ENCODE assay signal across 11 mouse cellular contexts in the genomic region with DNA sequence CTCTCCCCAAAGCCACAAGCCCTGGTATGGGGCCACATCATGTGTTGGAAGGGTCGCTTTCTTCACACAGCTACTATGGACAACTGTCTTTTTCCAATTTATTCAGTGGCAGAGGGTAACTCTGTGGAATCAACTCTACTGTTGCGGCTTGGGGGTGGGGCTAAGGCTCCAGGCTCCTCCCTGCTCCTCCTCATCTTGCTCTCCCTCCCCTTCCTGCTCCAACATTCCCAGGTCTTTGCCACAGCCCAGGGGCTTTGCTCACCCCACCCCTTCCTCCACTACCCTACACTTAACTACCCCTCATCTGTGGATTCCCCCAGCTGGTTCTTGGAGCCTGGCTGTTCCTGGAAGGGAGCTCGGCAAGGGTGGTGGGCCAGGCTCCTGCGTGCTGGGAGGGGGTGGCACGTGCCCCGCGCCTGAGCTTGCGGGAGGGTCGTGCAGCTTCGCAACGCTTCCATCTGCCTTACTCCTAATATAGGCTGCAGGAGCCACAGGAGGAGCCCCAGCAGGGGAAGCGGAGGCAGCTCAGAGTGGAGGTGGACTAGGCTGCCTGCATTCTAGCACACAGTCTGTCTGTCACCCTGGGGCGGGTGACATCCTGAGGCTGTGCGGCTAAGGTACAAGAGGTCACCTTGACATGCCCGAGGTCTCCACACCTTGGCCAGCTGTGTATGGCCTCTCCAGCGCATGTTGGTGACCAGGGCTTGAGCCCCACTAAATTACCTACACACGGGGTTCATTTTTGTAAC.
DNase-seq lines count a peak whose midpoint lies in the region; ATAC-seq and TF ChIP-seq lines count a peak whose summit lies in the region.
"Had no signal": no experiment of that assay in that cellular context is flagged by ENCODE, and none has a peak within 500 bp of the region (broad histone marks: within the 10 kb centered on the region; RNA-seq: fewer than 3 reads in every experiment).

No protein-coding gene starts in this region.

- intact Hi-C loops in heart, postnatal 14 days (cut with DNase I), result no loop called here

- H3K36me3 ChIP-seq in heart, embryonic 13.5 days, result no peaks in the 10 kb centered on the region
- no peaks in the 10 kb centered on the region for H3K36me3 ChIP-seq in midbrain, embryonic 11.5 days (ENCODE audit: control insufficient read depth, insufficient read depth, low read length)
- H3K36me3 ChIP-seq in midbrain, postnatal 0 days (ENCODE audit: insufficient read depth, low read length), result no peaks in the 10 kb centered on the region
- H3K36me3 ChIP-seq in intestine, embryonic 16.5 days (ENCODE audit: control insufficient read depth, insufficient read depth, low read length), result no peaks in the 10 kb centered on the region
- H3K36me3 ChIP-seq in stomach, postnatal 0 days (ENCODE audit: control insufficient read depth, insufficient read depth, low read length), result no peaks in the 10 kb centered on the region

- H3K9ac ChIP-seq in heart, embryonic 13.5 days, result no peak overlapping the region
- no peak overlapping the region for H3K9ac ChIP-seq in midbrain, embryonic 11.5 days (ENCODE audit: low read length)
- no peak overlapping the region for H3K9ac ChIP-seq in midbrain, postnatal 0 days (replicated peaks; ENCODE audit: low read length, poor library complexity, severe bottlenecking)
- H3K9ac ChIP-seq in intestine, embryonic 16.5 days (ENCODE audit: low read depth, low read length), result no peak overlapping the region
- no peak overlapping the region for H3K9ac ChIP-seq in stomach, postnatal 0 days (ENCODE audit: low read length)

- peak overlapping the region; percentile 35; the same call in 1 of the 2 replicates for H3K4me2 ChIP-seq in heart, embryonic 13.5 days
- 0 out of 2 replicates have a peak overlapping the region, but pooled peaks have one; percentile 2 for H3K4me2 ChIP-seq in midbrain, embryonic 11.5 days
- no peak overlapping the region; the same call in 1 of the 2 replicates for H3K4me2 ChIP-seq in midbrain, postnatal 0 days (ENCODE audit: low read depth, low read length, poor library complexity, severe bottlenecking)
- no peak overlapping the region for H3K4me2 ChIP-seq in intestine, embryonic 16.5 days (ENCODE audit: low read depth, low read length)
- H3K4me2 ChIP-seq in stomach, postnatal 0 days (replicated peaks; ENCODE audit: low read depth), result no peak overlapping the region

- ATAC-seq in heart, embryonic 13.5 days (ENCODE audit: extremely low read depth, insufficient number of reproducible peaks, low FRiP score, low TSS enrichment), result no peak
- ATAC-seq in midbrain, embryonic 11.5 days (ENCODE audit: low FRiP score), result no peak
- no peak for ATAC-seq in midbrain, postnatal 0 days (ENCODE audit: low FRiP score)
- ATAC-seq in intestine, embryonic 16.5 days, result peak; percentile 17; the same call in 1 of the 2 replicates
- ATAC-seq in stomach, postnatal 0 days (ENCODE audit: low FRiP score, low TSS enrichment), result 0 out of 2 replicates have a peak, but pooled peaks have one; percentile 11

- TF ChIP-seq CTCF in midbrain, postnatal 0 days (IDR thresholded peaks at IDR 0.05), result no peak
- no peak for TF ChIP-seq CTCF in stomach, postnatal 0 days (IDR thresholded peaks at IDR 0.05; ENCODE audit: low read depth)

- peaks cover 14% of the 10 kb centered on the region for H3K4me1 ChIP-seq in heart, embryonic 13.5 days
- 0 out of 2 replicates have a peak, but pooled peaks cover 4% of the 10 kb centered on the region for H3K4me1 ChIP-seq in midbrain, embryonic 11.5 days (ENCODE audit: control insufficient read depth, insufficient read depth, low read length)
- peaks cover 11% of the 10 kb centered on the region; the same call in 1 of the 2 replicates for H3K4me1 ChIP-seq in midbrain, postnatal 0 days (ENCODE audit: insufficient read depth, low read length)
- peaks cover 13% of the 10 kb centered on the region for H3K4me1 ChIP-seq in intestine, embryonic 16.5 days (ENCODE audit: control insufficient read depth, insufficient read depth, low read length)
- H3K4me1 ChIP-seq in stomach, postnatal 0 days (replicated peaks; ENCODE audit: control insufficient read depth, insufficient read depth), result no peaks in the 10 kb centered on the region

- H3K27ac ChIP-seq in heart, embryonic 13.5 days (replicated peaks), result no peak overlapping the region
- no peak overlapping the region for H3K27ac ChIP-seq in midbrain, embryonic 11.5 days (ENCODE audit: low read depth, low read length)
- H3K27ac ChIP-seq in midbrain, postnatal 0 days (ENCODE audit: low read depth, low read length), result no peak overlapping the region
- no peak overlapping the region for H3K27ac ChIP-seq in intestine, embryonic 16.5 days (ENCODE audit: low read length)
- no peak overlapping the region for H3K27ac ChIP-seq in stomach, postnatal 0 days (replicated peaks)
- H3K27ac ChIP-seq: layer of hippocampus, adult 2 months had no signal

- TF ChIP-seq EP300 in stomach, postnatal 0 days (optimal IDR thresholded peaks at IDR 0.05), result no peak

- 26% methylated on average over 17 of the region's 17 CpGs for WGBS in heart, embryonic 13.5 days
- WGBS in midbrain, embryonic 11.5 days, result 34% methylated on average over 17 of the region's 17 CpGs
- WGBS in midbrain, postnatal 0 days, result 39% methylated on average over 17 of the region's 17 CpGs
- WGBS in intestine, embryonic 16.5 days, result 41% methylated on average over 17 of the region's 17 CpGs
- WGBS in stomach, postnatal 0 days, result 35% methylated on average over 17 of the region's 17 CpGs

- no peak overlapping the region for H3K4me3 ChIP-seq in heart, embryonic 13.5 days
- H3K4me3 ChIP-seq in midbrain, embryonic 11.5 days (ENCODE audit: low read depth, low read length), result no peak overlapping the region
- H3K4me3 ChIP-seq in midbrain, postnatal 0 days (ENCODE audit: low read depth, low read length), result no peak overlapping the region
- no peak overlapping the region for H3K4me3 ChIP-seq in intestine, embryonic 16.5 days (ENCODE audit: low read length)
- H3K4me3 ChIP-seq in stomach, postnatal 0 days (ENCODE audit: low read depth, low read length), result no peak overlapping the region
- H3K4me3 ChIP-seq: layer of hippocampus, adult 2 months had no signal

- H3K27me3 ChIP-seq in heart, embryonic 13.5 days (replicated peaks), result peaks cover 28% of the 10 kb centered on the region
- no peaks in the 10 kb centered on the region for H3K27me3 ChIP-seq in midbrain, embryonic 11.5 days (ENCODE audit: control insufficient read depth, insufficient read depth, low read length)
- 0 out of 2 replicates have a peak, but pooled peaks cover 3% of the 10 kb centered on the region for H3K27me3 ChIP-seq in midbrain, postnatal 0 days (ENCODE audit: insufficient read depth, low read length)
- no peaks in the 10 kb centered on the region for H3K27me3 ChIP-seq in intestine, embryonic 16.5 days (replicated peaks; ENCODE audit: control insufficient read depth, insufficient read depth, low read length)
- H3K27me3 ChIP-seq in stomach, postnatal 0 days (ENCODE audit: control insufficient read depth, insufficient read depth, low read length), result no peaks in the 10 kb centered on the region

- DNase-seq in heart, postnatal 14 days, result no peak
- DNase-seq in midbrain, embryonic 11.5 days (ENCODE audit: low spot score, missing footprints), result no peak
- no peak for DNase-seq in midbrain, postnatal 0 days (ENCODE audit: low spot score)
- no peak for DNase-seq in stomach, postnatal 0 days (ENCODE audit: low spot score)
- DNase-seq in cerebellum, adult 8-10 months, result no peak
- DNase-seq in cerebellum, adult 11 months, result no peak
- DNase-seq: lung, adult 18-20 months; thymus, adult 2 months had no signal

- H3K9me3 ChIP-seq in heart, embryonic 13.5 days, result no peaks in the 10 kb centered on the region
- H3K9me3 ChIP-seq in midbrain, embryonic 11.5 days (ENCODE audit: control insufficient read depth, low read length), result no peaks in the 10 kb centered on the region
- no peaks in the 10 kb centered on the region for H3K9me3 ChIP-seq in midbrain, postnatal 0 days (ENCODE audit: low read length)
- H3K9me3 ChIP-seq in intestine, embryonic 16.5 days (ENCODE audit: control insufficient read depth, low read length), result no peaks in the 10 kb centered on the region
- H3K9me3 ChIP-seq in stomach, postnatal 0 days (ENCODE audit: control insufficient read depth, low read length), result no peaks in the 10 kb centered on the region

Comparison
In these comparisons a context has a peak if more than half of its experiments do, and no peak if none do; other contexts are left out.
1. H3K4me2 ChIP-seq: peak in heart, embryonic 13.5 days (single experiment) and midbrain, embryonic 11.5 days (single experiment); none in midbrain, postnatal 0 days (single experiment), intestine, embryonic 16.5 days (single experiment) and stomach, postnatal 0 days (single experiment).
2. ATAC-seq: peak in intestine, embryonic 16.5 days (single experiment) and stomach, postnatal 0 days (single experiment); none in heart, embryonic 13.5 days (single experiment), midbrain, embryonic 11.5 days (single experiment) and midbrain, postnatal 0 days (single experiment).